Mouse (Mus musculus): ENCODE results near the gene Ndufb10. TPM values are rescaled to one million over a fixed set of nuclear protein-coding genes. Genes with fewer than 3 reads are reported as not detected.
A peak's percentile ranks its signal among the peaks of the same experiment; 100 is the strongest.

Ndufb10 gene
- total RNA-seq, 2 experiments from 2014 or later: 422 to 522 TPM

GRCm38 (mm10) chr17:24706982-24707800 lies 17.1 kb downstream of the Ndufb10 start, which contains the start of gene Tbl3:
Gene Tbl3 (minus strand): TSS chr17:24707660.
- peak; percentile 97 for DNase-seq

DNA sequence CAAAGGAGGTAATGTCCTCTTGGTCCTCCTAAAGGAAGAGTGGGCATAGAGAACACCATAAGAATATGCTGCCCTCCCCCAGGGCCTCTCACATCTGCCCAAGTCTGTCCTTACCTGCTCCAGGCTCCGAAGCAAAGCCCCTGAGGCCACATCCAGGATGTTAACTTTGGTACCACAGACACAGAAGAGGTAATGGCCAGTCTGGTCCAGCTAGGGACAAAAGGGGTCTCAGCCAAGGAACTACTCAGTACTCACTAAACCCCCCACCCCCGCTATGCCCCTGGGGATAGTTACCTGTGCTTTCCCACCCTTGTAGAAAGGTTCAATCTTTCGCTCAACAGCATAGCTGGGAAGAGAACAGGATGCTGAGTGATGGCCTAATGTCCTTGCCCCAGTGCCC lies 18.5 kb downstream of the Ndufb10 start:
- no peak for DNase-seq

GRCm38 (mm10) chr17:24701251-24701650 lies 23.0 kb downstream of the Ndufb10 start:
- no peak for DNase-seq

DNA sequence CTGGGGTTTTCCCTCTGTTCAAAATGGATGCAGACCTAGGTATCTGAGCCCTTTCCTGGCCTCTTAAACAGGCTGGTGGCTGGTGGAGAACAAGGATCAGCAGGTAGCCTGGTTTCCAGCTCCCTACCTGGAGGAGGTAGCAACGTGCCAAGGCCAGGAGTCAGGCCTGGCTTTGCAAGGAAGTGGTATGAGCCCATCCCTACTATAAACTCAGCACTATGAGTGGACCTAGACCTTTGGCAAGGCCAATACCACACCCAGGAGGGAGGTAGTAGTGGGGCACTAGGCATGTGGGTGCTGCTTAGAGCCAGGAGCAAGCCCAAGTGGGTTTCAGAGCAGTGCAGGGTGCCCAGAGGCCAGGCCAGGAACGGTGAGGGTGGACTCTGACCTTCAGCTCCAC lies 24.8 kb downstream of the Ndufb10 start:
- DNase-seq: no peak

- no peak for DNase-seq
Observed at GRCm38 (mm10) chr17:24698715-24699114, 25.6 kb downstream of the Ndufb10 start.

- no peak for DNase-seq
Observed at GRCm38 (mm10) chr17:24697985-24698384, 26.3 kb downstream of the Ndufb10 start.

- peak; percentile 96 for DNase-seq
Observed at GRCm38 (mm10) chr17:24696011-24696697, 28.1 kb downstream of the Ndufb10 start, which contains the start of the genes Gfer and Noxo1. Gene Gfer (minus strand): TSS chr17:24696156. Gene Noxo1 (plus strand): TSS chr17:24696234.

GRCm38 (mm10) chr17:24695326-24696010 lies 28.8 kb downstream of the Ndufb10 start:
- DNase-seq: no peak

- no peak for DNase-seq
Observed at GRCm38 (mm10) chr17:24692385-24692784, 31.9 kb downstream of the Ndufb10 start.

DNA sequence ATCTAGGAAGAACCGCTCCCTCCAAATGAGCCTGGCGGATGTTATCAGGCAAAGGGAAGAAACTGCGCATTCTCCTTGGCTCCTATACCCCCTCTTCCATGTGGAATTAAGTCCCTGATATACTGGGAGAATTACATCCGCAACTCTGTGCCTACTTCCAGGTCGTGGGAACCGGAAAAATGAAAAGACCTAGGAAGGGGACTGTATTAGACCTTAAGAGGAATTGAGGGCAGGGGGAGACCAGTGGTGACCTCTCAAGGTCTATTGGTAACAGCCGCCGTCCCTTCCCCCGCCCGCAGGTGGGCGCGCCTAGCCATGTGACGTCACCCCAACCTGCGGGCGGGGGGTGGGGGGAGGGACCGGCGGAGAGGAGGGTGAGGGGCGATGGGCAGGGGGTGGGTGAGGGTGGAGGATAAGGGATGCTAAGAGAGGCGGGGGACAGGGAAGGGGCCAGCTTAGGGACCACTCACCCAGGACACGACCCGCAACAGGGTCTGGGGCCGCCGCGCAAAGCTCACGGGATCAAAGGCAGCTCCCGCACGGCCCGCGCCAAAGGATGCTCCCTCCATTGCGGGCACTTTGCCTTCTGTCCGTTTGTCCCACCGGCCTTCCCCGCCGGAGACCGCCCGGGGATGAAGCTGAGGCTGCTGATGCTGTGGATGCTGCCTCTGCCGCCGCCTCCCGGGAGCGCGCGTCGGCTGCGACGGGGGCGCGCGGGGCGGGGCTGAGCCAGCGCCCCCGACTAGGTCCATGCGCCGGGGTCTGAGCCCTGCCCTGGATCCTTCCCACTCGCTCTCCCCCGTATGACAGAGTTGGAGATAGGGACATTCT lies 34.8 kb downstream of the Ndufb10 start, which contains the start of gene Syngr3:
Syngr3 (minus strand) TSS at position 705 of the 831 bp plus-strand sequence.
- no peak for DNase-seq

DNA sequence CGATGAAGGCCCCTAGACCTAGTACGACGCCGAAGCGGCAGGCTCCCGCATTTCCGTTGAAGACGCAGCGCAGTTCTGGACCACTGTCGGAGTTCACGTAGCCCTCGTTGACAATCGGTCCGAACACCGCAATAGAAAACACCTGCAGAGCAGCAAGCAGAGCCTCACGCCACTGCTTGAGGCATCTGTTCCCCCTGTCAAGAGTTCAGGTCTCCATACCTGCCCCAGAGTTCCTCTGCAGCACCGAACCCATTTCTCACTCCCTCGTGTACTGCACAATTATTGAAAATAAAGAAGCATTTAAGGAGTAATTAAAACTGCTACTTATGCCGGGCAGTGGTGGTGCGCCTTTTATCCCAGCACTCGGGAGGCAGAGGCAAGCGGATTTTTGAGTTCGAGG lies 36.7 kb downstream of the Ndufb10 start:
- DNase-seq: no peak

- peak; percentile 75 for DNase-seq
Observed at GRCm38 (mm10) chr17:24687146-24687595, 37.1 kb downstream of the Ndufb10 start.

- peak; percentile 65 for DNase-seq
Observed at GRCm38 (mm10) chr17:24686514-24686913, 37.8 kb downstream of the Ndufb10 start.

- DNase-seq: no peak
Observed at GRCm38 (mm10) chr17:24677500-24678080, 46.7 kb downstream of the Ndufb10 start.

GRCm38 (mm10) chr17:24676877-24677276 lies 47.4 kb downstream of the Ndufb10 start:
- DNase-seq: no peak

DNA sequence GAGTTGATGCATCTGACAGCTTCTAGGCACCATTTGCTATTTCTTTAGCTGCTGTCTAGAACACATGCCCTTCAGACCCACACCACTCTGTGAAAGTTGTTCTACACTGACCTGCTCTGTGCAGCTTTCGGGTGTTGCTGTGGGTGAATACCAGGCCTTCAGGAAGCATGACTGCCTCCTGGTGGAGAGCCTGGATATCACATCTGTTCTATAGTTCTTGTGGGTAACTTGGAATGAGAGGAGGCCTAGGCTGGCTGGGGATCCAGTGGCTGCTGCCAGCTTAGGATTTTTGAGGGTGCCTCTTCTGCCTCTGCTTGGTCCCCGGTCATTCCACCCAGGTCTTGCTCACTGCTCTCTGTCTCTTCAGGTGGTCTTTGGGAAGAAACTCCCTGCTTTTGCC lies 48.1 kb downstream of the Ndufb10 start:
- DNase-seq: peak; percentile 78

DNA sequence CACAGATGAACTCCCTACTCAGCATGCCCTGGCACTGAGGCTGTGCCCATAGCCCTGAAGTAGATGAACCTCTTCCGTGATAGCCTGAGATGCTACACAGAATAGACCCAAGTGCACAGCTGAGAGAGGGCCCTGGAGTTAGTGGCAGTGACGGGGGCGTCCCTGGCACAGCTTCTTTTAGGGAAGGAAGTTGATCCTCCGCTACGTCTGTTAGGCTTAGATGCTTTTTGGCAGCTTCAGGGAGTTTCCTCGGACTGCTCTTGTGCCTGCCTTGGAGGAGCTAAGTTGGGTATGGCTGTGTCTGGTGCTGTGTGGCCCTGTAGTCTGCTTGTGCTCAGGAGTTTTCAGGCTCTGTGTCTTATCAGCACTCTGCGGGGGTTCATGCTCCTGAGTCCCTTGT lies 50.0 kb downstream of the Ndufb10 start:
- no peak for DNase-seq

GRCm38 (mm10) chr17:24672141-24672540 lies 52.1 kb downstream of the Ndufb10 start:
- DNase-seq: peak; percentile 75

All from adrenal gland, postnatal 10 days (tissue).